Mouse (Mus musculus): Measurements from ENCODE around the gene Trmo.

Trmo gene

DNA sequence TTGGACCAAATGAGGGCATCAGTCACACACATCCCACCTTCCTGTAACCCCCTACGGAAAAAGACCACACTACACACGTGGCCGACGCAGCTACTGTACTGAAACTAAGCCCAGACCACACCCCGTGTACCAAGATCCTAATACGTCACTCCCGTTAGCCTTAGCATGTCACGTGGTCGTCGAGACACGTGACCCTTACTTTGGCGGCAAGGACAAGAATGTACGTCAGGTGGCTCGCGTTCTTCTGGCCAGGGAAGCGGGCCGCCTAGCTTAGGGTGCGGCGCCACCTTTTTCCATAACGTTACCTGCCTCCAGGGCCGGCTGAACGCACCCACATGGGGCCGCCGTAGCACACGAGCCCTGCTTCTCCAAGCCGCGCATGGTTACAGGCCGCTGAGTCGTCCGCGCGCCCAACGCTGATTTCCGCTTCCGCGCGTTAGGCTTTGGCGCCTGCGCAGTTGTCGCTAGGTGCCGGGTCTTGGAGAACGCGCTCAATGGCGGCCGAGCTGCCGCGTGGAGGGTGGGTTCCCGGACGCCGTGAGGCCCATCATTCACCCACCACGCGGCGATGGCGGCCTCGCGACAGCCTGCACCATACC is at the start of gene Trmo:
Gene Trmo (minus strand): TSS at position 425 of the 599 bp plus-strand sequence.
- DNase-seq (ENCODE audit: low read depth, low spot score), result peak; percentile 95

DNA sequence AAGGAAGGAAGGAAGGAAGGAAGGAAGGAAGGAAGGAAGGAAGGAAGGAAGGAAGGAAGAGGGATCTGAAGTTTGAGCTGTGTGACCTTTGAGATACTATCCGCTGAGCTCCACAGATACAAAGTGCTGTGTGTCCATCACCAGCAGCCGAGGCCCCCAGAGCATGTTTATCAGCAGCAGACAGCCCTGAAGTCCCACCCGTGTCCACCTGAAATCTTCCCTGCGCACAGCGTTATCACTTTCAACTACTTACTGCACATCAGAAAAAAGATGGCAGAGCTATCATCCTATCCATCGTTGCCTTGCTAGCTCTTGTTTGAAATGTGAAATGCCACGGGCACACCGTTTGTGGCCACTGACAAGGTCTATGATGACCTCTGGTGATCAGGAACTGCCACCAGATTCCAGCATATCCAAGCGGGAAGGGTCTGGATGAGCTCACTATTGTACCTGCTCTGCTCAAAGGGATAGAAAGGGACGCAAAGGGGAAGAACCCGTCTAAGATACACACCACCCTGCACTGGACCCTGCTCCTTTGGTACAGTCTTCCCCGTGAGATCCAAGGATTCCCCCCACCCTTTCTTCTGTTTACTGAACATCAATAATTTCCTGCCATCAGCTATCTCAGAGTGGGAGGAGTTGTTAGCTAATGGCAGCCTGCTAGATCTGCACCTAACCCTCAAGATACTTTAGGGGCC is 43.3 kb upstream of the Trmo start:
- no peak for DNase-seq (ENCODE audit: low read depth, low spot score)

DNA sequence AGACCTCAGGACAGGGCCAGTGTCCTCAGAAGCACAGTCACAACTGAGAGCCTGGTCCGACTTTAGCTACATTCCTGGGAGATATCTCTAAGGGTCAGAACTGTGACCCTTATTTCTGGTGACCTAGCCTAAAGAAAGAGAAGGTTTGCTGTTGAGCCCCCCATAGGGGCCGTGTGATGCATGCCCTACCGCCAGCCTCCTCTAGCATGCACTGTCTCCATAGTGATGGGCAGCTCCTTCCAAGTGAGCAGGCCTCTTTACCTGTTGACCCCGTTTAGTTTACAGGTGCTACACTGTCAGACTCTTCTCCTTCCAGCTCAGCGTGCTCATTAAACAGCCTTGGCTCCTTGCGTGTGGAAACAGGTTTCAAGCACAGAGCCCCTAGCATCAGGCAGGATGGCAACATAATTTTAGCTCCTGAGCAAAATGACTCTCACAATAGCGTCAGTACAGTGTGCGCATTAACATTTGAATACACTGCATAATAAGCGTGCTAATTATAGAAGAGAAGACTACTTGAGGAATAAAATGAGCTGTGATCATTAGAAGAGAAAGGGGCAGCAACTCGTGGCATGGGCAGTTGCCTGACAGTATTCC is 39.8 kb upstream of the Trmo start:
- no peak for DNase-seq (ENCODE audit: low read depth, low spot score)

DNA sequence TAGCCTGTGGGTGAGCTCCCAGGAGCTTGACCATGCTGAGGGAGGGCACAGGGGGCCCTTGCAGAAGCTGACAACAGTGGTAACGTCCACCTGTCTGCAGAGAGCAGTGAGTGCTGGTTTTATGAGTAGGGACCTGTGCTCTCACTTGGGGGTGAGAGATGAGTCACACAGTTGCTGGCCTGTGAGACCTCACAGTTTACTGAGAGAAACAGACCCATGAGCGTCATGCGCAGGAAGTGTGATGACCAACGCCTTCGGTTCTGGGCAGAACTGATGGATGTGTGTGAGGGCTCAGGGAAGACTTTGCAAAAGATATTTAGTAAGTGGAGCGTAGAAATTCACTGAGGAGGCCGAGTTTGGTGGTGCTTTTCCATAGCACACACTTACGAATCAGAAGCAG is 33.4 kb upstream of the Trmo start:
- DNase-seq (ENCODE audit: low read depth, low spot score), result no peak

DNA sequence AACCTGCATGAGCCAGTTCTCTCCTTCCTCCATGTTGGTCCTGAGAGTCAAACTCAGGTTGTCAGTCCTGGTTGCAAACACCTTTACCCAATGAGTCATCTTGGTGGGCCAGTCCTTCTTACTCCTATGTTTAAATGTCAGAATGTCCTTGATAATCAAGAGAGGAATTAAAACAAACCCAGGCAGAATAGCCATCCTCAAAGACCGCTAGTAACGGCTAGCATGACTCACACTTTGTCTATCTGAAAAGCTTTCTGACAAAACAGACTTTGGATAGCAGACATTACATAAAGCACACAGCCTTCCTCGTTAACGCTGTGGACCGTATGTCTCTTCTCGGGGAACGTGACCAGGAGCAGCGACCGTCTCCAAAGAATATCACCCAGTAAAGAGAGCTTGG is 29.6 kb upstream of the Trmo start:
- DNase-seq (ENCODE audit: low read depth, low spot score), result no peak

DNA sequence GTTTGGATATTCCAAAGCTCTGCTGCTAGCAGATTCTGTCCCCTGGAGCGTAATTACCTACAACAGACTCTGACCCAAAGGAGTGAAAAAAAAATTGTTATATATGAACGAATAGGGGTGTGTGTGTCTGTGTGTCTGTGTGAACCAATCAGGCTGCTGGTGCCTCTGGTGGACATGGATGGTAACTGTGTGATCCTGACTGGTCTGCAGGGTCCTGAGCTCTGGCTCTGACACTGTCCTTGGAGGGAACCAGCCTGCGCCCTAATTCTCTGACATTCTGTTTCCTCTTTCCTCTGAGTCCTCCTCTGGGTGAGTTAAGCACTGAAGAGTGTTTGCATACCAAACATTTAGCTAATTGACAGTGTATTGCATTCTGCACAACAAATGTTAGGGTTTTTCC is 28.3 kb upstream of the Trmo start:
- DNase-seq (ENCODE audit: low read depth, low spot score), result no peak

DNA sequence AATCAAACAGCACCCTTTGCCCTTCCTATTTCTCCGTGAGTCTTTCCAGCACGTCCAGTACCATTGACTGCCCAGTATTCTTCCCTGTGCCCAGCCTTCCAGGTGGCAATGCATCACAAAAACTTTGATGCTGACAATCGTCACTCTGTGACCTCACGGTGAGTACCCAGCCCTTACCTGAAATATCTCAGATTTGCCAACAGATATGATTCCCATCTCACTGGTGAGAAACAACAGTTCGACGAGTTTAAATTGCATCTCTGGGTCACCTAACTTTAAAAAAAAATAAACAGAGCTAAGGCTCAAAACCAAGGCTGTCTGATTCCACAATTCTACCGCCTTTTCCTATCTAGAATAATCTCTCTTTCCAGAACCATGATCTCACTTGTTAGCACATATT is 24.2 kb upstream of the Trmo start, which contains the start of gene Hemgn:
Gene Hemgn (minus strand): TSS at position 101 of the 400 bp plus-strand sequence.
- no peak for DNase-seq (ENCODE audit: low read depth, low spot score)

DNA sequence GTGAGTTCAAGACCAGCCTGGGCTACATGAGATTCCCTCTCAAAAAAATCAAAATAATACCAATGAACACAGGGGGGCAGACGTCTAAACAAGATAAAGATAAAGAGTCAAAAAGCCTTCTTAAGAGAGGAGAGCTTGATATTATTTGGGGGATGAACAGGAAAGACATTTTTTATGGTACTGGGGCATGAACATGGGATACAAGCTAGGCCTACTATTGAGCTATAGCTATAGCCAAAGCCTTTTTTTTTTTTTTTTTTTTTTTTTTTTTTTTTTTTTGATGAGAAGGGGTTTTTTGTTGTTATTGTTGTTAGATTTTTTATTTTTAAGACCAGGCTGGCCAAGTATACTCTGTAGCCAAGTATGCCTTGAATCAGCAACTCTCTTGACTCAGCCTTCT is 22.9 kb upstream of the Trmo start:
- DNase-seq (ENCODE audit: low read depth, low spot score), result no peak

DNA sequence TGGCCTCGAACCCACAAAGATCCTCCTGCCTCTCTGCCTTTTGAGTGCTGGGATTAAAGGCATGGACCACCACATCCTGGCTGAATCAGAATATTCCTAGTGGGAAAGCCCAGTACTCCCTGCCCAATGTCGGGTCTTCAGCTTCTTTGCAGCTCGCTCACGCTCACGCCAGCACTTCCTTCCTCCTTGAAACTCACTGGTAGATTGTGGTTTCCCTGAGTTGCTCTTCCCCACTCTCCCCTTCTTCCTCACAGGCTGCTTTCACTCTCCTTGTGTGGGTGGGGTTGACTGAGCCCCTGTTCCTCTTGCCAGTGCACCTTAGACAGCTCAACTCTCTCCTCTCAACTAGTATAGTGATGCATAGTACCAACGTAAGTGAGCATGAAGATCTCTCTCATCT is 22.3 kb upstream of the Trmo start:
- DNase-seq (ENCODE audit: low read depth, low spot score), result no peak

DNA sequence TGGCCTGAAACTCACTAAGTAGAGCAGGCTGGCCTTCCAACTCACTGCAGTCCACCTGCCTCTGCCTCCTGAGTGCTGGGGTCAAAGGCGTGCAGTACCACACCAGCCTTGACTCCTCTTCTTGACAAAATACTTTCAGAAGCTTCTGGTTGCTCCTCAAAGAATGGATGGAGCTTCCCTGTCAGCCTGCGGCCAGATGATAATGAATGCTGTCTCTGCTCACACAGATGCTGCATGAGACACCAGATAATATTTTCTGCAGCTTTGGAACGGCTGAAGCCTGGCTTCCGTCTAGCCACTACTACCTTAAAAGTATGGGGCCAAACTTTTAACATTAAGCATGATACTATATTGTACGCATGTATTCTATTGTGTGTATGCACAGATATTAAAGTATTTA is 21.4 kb upstream of the Trmo start:
- DNase-seq (ENCODE audit: low read depth, low spot score), result no peak

DNA sequence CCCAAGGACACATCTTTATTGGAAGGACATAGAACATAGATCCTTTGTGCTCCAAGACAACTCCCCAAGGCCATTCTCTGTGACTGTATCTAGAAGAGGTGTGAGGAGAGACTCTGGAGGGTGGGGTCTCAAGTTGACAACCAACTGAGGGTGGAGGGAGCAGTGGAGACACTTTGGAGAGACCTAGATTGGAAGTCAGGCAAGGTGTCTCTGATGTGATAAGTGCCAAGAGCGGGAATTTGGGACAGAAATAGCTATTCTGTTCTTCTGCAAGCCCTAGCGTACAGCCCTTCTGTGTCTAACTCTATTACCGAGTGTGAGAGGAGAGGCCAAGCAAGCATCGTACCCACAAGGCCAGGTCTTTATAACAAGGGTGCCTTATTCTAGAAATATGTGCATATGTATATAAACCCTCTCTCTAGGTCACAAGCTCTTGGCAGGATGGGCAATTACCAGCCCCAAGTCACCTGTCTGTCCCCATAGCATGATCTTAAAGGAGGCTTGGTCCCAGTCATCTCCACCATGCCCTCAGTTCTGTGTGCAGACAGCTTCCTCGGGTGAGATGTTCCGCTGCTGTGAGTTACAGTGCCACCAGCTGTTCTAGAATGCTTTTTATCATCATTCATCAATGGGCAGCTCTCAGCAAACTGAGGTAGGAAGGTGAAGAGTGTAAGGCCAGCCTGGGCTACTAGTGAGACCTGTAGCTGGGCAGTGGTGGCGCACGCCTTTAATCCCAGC is 17.9 kb upstream of the Trmo start:
- no peak for DNase-seq (ENCODE audit: low read depth, low spot score)

DNA sequence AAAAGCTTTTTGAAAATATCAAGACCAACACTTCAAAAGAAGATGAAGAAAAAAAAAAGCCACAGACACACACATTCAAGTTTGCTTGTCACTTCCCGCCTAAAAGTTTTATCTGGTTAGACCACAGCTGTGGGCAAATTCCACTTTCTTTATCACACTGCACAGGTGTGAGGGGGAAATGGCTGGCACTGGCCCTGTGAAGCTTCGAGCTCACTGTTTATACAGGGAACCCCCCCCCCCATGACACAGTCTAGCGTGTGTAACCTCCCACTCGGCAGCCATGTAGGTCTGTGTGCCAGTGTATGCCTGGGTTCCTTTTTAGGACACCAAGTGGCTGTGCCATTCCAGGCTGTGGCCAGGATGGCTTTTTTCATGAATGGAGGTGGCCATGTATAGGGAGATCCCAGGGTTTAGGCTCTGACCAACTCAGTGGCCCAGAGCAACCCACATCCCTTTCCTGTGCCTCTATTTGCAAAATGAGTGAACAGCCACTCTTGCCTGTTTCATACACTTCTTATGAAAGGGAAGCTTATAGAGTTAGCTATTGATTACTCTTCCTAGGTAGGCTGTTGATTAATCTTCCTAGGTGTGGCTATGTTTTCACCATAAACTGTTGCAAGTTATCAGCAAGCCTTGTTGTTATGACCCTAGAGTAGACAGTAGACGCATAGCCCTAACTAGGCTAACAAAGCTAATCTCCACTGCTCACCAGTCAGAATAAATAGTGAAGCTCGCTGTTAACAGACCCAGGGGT is 15.0 kb upstream of the Trmo start:
- no peak for DNase-seq (ENCODE audit: low read depth, low spot score)

DNA sequence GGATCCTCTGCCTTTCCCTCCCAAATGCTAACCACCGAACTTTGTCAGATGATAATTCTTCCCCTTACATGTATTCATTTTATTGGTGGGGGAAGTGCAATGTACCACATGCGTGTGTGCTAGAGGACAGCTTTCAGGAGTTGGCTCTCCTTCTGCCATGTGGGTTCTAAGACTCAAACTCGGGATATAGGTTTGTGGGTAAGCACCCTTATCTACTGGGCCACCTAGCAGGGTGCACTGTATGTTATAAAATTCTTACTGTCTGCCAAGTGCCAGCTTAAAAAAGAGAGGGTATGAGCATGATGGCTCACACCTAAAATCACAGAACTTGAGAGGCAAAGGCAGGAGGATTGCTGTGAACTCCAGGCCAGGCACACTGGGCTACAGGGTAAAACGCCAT is 9.6 kb upstream of the Trmo start:
- DNase-seq (ENCODE audit: low read depth, low spot score), result no peak

DNA sequence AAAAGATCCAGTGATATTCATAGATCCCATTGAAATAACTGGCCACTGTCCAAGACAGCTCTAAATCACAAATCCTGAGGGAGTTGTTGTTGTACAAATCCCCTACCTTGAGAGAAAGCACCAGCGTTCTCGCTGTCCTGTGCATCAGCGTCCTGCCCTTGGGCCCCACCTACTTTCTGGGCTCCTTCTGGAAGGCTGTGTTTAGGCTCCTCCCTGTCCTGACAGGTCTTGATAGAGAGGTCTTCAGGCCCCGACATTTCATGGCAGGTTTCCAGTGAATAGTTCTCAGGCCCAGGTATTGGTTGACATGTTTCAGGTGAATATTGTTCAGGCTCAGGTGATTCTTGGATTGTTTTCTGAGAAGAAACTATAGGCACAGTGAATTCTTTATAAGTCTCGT is 6.5 kb upstream of the Trmo start:
- DNase-seq (ENCODE audit: low read depth, low spot score), result no peak

DNA sequence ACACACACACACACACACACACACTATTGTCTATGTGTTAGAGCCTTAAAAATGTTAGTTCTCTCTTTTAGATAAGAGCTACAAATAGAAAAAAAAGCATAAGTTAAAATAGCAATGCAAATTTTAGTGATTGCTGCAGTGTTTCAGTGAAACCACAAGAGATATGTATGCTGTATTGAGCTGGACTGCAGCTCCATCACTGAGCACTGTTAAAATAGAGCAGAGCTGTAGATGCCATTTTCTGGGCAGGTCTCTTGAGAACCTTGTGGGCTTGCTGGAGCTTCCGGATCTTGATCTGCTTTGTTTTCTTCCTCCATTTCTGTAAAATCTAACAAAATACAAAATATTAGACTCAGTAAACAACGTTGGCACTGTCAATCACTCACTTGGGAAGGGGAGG is 5.2 kb upstream of the Trmo start:
- DNase-seq (ENCODE audit: low read depth, low spot score), result no peak

DNA sequence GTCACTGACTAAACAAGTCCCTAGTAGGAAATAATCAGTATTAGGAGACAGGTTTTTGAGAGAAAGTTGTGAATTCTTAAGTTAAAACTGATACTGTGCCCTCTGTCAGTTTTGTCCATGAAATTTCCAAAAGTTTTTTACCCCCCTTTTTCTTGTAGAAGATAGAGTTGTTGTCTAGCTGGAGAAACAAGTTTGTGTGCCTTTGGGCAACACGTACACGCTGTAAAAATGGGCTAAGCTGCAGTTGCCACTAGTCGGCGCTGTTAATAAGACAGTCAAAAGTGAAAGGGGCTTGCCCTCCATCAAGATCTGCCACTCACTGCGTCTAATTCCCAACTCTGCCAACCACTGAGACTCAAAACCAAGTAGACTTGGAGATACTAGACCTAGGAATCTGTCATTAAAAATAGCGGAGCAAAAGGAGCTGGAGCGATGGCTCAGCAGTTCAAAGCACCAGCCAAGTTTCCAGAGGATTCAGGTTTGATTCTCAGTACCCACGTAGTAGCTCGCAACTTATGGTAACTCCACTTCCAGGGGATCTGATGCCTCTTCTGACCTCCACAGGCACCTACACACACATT is 1.2 kb upstream of the Trmo start:
- peak; percentile 55 for DNase-seq (ENCODE audit: low read depth, low spot score)

DNA sequence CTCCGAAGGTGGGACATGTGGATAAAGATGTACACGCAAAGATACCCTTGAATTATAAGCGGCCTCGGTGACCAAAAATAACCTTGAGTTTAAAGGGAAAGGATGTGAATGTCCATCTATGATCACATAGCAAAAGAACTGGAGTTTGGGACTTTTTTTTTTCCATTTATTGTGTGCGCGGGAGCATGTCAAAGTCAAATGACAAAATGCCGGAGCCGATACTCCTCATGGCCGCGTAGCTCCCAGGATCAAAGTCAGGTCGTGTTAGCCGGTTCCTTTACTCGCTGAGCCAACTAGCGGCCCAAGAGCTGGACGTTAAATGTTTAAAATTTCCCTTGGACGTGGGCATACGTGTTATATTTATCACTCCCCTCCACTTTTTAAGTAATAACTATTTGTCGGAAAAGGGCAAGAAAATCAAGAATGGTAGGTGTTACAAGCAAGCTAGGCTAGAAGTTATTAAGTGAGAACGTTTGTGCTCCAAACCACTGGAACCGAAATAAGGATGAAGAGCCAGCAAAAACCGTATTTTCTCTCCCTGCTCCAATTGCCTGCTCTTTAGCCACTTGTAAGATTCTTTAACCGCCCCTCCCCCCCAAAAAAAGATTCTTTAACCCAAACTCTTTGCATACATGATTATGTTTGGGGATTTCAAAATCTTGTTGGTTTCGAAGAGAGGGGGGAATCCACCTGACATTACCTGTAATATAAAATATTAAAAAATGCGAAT is 540 bp upstream of the Trmo start:
- DNase-seq (ENCODE audit: low read depth, low spot score), result no peak

DNA sequence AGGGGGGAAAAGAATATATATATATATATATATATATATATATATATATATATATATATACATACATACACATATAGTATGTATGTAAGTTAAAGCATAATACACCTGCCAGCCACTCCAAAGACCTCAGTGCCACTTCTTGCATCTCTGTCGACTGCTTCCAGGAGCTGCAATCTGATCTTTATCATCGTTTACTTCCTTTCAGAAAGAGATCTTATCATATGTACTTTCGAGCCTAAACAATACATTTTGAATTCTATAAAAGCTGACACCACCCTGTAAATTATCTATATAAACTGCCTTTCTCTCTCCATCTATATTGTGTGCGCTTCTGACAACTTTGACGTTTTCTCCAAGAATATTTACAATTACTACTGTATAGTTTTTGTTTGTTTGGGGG is 681 bp downstream of the Trmo start:
- DNase-seq (ENCODE audit: low read depth, low spot score), result no peak

DNA sequence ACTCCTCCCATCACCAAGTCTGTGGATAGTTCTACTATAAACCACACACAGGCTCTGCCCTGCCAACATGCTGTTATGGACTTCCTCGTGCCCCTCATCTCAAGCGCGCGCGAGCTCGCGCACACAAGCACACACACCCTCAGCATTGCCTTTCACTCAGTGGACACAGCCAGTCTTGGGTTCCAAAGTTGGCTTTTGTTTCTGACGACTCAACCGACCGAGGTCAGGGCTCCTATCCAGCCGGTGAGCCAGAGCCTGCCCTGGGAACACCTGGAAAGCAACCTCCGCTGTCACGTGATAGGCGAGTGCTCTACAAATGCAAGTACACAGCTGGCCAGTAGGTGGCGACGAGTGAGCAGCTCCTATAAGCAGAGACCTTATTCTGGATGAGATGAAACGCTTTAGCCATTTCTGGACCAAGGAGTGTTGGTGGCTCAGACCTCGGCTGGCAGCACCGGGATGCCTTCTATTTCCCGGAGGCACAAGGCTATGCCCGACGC is 14.3 kb downstream of the Trmo start:
- no peak for DNase-seq (ENCODE audit: low read depth, low spot score)

DNA sequence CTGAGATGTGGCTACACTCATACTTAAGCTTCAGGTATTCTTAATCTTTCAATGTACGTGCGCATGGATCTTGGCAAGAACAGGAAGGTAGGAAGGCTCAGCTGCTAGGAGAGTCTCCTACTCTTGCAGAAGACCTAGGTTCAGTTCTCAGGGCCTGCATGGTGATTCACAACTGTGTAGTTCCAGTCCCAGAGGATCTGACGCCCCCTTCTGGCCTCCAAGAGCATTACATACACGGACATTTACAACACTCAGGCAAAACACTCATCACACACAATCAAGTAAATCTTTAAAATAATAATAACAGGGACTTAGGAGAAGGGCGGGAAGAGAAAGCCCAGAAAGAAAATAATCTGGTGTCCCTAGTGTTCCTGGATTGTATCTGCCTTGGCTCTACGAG is 14.8 kb downstream of the Trmo start:
- DNase-seq (ENCODE audit: low read depth, low spot score), result no peak

DNA sequence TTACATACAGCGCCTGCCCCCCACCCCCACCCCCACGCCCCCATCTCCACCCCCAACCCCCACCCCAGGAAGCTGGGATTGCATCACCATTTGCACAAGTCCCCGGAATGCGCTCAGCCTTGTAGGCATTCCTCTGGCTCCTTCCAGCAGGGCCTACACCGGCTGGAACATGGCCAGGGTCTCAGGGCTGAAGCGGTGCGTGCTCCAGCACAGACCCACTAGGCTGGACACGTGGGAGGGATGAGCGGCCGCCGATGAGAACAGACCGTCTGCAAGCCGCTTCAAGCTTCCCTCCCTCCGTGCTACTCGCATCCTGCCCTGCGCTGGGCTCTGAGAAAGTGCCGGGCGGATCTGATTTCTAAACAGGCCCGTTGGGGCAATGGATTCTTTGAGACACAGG is 18.2 kb downstream of the Trmo start:
- no peak for DNase-seq (ENCODE audit: low read depth, low spot score)
